Mouse (Mus musculus) ES-Bruce4 (cell line): Measurements from ENCODE around the gene Cdkl1.

Experiments
- CTCF ChIP-seq: IDR thresholded peaks from one replicate; pipeline ENCODE4 v1.8.1; 2011; ENCODE audit warnings: low read depth, low read length
- POLR2A ChIP-seq: IDR thresholded peaks from one replicate; pipeline ENCODE4 v1.8.1; 2011; ENCODE audit warnings: low read length; ENCODE audit not compliant: insufficient read depth

- no peak for TF ChIP-seq CTCF
- no peak for TF ChIP-seq POLR2A
Measured at GRCm38 (mm10) chr12:69704799-69705458, 86.1 kb downstream of the Cdkl1 start.
